Mouse (Mus musculus) retina, postnatal 7 days (tissue): Measurements from ENCODE around the gene F10.

Experiments used
- DNase-seq: peaks from one replicate; pipeline ENCODE4 v3.0.0-alpha.2; 2012; ENCODE audit warnings: low read depth, low spot score

F10 gene

DNA sequence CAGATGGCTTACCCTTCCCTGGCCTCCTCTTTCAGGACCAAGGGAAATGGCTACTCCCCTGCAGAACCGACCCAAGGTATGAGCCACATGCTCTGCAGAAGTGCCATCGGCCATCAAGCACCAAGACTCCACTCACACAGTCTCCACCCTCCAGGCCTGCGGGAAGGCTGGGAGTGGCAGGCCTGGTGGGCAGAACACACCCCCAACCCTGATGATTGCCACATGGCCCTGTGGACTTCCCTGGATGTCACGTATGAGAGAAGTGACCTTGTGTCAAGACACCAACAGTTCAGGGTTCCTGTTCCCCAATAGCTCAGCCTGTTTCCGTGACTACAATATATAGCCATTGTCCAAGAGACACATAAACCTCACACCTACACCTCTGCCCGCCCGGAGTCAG is at the start of gene F10:
Gene F10 (plus strand): TSS at position 294 of the 400 bp plus-strand sequence.
- no peak for DNase-seq

DNA sequence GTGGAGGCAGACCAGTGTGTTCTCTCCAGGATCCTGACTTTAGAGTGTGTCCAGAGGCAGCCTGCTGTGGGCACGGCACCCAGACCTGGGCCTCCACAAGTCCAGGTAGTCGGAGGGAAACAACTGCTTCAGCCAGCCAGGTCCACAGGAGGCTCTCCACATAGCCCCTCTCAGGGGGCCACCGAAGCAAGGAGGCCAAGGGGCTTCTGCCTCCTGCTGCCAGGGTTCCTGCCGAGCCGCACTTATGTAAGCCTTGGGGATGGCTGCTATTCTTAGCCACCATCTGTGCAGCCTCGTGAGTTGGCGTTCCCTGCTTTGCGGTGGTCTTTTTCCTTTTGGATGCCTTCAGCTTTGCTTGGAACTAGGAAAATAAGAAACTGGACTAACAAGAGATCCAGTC is 49.5 kb upstream of the F10 start:
- DNase-seq = no peak

DNA sequence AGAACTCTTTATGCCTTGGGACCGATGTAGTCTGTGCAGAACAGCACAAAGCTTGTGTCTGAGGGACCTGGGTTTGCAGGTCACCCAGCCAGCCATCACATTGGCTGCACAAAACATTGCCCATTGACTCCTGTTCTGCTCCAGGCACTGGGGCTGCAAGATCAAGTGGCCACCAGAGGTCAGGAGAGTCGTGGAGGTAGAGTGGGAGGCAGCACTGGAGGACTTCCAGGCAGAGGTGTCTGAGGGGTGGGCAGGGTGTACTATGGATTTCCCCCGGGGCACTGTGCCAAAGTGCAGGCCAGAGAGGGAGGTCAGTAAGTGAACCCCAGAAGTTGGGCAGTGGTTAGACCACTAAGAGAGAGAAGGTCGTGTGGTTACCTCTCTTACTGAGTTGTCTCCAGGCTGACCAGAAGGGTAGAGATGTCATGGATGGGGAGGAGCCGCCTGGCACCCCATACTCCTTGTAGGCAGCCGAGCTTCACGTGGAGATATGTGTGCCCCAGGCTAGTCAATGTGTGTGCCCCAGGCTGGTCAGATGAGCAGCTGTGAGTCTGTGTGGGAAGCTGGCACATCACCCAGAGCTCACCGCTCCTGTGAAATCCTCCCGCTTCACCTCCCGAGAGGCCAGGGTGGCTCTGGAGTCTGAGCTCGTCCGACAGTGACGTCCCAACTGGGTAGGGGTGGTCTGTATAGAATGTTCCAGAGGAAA is 48.2 kb upstream of the F10 start:
- no peak for DNase-seq

DNA sequence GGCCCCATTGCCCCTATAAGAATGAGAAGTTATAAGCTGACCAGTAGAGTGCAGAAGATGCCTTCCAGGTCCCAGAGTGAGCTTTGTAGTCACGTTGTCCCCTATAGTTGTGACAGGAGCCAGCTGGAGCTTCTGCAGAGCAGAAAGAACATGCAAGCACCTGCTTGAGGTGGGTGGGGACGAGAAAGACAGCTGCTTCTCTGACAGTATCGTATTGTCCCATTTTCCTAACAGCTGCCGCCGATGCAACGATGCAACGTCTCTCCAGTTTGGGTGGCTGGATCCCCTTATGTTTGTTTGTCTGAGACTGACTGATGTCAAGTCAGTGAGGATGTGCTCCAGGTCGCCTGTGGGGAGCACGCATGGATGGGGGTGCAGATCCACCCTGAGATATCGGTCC is 45.7 kb upstream of the F10 start:
- no peak for DNase-seq

DNA sequence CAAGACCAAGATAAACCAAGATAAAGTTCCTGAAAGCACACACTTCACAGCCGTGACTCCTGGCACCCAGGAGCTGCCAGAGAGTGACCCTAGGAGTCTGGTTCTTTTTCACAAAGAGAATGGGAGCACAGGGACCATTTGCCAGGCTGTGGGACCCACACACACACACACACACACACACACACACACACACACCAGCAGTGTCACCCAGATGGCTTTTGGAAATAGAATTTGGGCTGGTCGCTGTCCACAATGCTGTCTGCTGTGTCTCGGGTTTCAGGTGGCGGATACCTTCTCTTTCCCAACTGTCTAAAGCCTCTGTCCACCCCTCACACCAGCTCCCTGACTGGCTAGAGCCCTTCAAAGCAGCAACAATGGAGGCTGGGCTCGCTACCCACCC is 42.6 kb upstream of the F10 start:
- no peak for DNase-seq

DNA sequence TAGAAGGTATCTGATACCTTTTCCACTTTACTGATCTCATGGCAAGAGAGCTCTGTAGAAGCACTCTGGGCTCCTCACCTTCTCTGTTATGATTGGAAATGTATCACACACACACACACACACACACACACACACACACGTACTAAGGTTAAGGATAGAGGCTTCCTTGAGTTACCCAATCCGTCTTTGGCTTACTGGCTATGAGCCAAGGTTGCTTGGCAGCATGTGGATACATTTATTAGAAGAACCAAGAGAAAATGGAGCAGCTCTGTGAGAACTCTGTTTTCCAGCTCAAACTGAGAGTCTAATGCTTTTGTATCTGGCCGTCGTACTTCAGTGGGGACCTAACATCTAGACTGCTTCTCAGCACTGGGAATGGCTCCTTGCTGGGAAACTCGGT is 41.6 kb upstream of the F10 start:
- DNase-seq = no peak

DNA sequence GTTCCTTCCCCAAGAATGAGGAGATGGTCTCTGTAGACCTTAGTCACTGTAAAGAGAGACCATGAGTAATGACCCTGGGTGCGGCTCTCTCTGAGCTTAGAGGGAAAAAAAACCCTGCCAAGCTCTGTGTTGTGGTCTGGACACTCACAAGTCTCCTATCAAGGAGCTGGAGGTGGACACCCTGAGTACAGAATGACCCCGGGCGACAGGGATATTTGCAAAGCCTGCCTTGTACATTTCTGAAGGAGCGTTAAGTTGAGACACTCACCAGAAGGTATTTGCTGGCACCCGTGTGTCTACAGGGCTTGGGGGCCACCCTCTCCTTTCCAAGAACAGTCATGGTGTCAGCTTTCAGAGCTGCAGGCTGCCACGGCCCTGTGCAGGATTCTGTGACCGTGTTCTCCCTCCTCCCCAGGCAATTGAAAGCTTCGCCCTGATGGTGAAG is 40.3 kb upstream of the F10 start:
- DNase-seq = no peak

DNA sequence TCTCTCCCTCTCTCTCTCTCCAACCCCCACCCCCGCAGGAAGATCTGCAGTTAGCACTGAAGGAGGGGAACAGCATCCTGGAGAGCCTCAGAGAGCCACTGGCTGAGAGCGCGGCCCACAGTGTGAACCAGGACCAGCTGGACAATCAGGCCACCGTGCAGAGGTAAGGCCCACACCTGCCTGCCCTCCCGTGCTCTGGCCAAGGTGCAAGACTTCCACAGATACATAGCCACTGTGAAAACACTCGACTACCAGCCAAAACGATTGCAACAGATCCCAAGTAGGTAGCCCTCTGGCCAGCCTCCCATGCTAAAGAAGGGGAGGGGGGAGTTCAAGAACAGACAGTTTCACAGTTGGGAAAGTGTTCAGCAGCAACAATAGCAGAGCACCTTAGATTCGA is 38.8 kb upstream of the F10 start:
- no peak for DNase-seq

DNA sequence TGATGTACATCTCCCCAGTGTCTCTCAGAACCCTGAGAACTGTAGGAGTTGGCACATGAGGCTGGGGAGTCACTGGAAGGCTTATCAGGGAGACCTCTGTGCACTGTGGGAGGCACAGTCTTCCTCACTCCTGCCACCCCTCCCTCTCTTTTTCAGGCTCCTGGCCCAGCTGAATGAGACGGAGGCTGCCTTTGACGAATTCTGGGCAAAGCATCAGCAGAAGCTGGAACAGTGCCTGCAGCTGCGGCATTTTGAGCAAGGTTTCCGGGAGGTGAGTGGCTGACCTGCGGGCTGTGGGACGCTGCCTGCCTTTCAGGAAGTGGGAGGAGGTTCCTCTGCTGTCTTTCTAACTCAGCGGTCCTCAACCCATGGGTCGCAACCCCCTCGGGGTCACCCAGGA is 37.3 kb upstream of the F10 start:
- DNase-seq = no peak

DNA sequence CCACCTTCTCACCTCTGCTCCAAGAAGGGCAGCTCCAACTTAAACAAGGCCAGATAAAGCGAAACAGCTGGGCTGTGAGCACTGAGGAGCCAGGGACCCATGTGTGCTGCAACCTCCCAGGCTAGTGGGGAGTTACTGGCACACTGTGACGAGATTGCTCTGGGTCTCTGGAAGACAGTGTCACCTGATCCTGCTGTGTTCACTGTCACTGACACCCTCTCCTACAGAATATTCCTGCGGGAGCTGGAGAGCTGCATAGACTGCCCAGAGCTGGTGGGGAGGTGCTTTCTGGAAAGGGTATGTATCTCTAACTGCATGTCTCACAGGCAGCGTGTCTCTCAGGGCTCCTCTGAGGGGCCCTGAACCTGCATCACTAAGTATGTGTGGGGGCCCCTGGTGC is 29.6 kb upstream of the F10 start:
- DNase-seq = no peak

DNA sequence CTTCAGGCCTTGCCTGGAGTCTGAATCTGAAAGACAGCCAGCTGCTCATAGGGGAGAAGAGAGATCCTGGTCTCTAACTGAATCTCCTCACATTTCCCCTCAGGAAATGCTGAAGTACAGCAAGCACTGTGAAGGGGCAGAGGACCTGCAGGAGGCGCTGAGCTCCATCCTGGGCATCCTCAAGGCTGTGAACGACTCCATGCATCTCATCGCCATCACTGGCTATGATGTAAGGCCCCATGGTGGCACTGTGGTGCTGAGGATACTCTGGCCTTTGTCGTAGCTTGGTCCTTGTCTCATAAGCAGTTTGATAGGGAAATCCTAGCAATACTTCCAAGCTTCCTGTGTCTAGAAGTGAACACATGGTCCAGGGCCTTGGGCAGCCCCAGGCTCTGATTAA is 26.8 kb upstream of the F10 start:
- no peak for DNase-seq

DNA sequence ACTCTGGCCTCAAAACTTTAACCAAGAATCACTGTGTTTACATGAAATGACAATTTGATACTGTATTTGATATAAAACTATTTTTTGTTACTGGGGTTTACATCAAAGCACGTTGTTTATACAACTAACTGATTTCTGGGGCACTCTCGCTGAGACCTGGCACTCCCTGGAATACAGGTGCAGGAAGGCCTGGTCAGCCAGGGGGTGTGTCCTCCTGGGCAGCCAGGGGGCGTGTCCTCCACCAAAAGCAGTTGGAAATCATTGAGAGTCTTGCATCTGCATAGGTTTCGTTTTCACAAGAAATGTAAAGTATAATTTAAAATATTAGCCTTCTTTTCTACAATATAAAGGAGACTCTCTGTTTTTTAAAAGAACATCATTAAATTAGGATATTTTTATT is 17.5 kb upstream of the F10 start:
- no peak for DNase-seq

DNA sequence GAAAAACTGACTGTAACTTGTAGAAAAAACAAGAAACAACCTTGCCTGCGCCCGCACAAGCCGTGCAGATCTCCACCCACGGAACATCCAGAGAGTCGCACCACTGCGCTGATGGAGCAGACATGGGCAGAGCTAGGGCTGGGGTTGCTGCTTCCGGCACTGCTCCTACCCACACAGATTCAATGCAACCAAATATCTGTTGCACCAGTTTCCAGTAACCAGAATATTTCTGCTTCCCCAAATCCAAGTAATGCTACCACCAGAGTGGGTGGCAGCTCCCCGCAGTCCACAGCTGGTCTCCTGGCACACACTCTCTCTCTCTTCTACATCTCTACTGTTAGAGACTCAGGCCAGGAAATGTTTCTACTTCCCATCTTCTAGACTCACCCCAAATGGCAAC is 15.3 kb upstream of the F10 start:
- DNase-seq = no peak

DNA sequence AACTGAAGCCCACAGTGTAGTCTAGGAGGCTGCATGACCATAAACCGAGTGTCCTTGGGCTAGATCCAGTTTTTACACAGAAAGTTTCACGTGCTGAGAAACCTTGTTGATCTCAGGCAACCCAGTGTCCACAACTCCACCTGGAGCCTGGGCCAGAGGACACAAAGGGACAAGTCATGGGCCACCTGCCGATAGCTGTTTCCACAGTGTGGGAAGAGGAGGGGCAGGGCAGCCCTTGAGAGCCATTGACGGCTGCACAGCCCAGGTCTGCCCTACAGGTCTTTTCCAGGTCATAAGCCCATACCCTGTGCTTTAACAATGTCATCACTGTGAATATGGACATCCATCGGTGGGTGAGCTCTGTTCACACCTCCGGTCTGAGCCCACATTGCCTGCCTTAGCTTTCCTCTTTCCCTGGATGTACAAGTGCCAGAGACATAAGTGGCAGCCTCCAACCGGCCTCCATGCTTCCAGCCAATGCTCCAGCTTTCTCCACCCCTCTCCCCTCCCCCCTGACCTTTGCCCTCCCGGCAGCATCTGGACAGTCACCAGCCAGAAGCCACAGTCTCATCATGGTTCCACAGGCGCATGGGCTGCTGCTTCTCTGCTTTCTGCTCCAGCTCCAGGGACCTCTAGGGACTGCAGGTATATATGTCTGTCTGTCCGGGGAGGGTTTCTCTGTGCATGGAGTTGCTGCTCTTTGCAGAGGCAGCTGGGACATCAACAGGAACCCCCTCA is 11.5 kb upstream of the F10 start, which contains the start of gene F7:
Gene F7 (plus strand): TSS at position 548 of the 738 bp plus-strand sequence.
- no peak for DNase-seq

DNA sequence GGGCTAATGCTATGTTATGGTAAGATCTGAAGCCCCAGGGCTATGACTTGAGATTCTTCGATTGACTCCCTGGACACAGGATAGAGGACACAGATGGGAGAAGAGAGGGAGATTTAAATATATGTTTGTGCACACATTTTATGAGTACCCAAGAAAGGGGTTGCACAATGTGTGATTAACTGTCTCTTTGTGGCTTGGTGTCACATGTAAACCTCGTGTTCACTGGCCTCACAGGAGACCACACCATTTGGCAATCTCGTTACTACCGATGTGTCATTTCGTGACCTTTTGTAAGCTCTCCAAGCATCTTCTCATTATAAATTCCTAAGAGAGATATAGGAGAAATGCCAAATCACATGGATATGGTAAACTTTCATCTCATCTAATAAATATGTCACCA is 9.5 kb upstream of the F10 start:
- no peak for DNase-seq

DNA sequence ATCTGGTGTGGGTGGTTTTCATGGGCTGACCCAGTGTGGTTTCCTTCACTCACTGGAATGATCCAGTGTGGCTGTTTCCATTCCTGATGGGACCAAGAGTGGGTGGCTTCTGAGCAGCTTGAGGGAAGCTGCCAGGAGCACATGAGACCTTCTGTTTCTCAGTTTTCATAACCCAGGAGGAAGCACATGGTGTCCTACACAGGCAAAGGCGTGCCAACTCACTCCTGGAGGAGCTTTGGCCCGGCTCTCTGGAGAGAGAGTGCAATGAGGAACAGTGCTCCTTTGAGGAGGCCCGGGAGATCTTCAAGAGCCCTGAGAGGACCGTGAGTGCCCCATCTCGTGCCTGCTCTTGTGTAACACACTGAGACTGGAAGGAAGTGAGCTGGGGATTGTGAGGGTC is 8.6 kb upstream of the F10 start:
- DNase-seq = no peak

DNA sequence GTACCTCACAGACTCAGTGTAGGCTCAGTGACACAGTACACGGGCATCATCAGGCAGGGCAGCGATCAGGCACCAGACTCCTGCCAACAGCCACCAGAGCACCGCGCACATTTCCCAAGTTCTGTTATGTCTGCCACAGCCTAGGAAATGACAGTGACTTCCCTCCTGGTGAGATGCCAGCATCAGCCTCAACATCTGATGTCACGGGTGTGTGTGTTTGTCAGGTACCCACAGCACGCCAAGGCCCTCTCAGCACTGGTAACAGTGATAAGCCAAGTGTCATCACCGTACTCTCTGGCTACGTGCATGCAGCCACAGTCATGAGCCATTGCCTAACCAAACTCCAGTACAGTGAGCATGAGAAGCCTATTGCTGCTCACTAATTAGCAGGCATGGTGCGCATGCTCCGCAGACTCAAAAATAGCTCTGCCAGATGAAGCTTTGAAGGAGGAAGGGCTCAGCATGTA is 729 bp upstream of the F10 start:
- DNase-seq = no peak

DNA sequence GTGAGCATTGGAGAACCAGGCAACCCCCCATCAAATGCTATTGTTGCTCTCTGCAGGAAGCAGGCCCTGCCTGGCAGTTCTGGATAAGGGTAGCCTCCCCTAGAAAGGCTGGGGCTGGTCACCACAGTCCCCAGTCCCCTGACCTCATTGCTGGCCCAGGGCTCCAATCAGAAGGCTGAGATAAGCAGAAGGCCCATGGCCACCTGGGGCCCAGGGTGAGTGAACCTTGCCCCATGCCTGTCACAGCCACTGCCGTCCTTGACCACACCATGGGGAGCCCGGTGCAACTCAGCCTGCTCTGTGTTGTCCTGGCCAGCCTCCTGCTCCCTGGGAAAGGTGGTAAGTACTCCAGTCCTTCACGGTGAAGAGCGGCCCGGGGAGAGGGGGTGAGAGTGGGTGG is 461 bp downstream of the F10 start:
- no peak for DNase-seq

DNA sequence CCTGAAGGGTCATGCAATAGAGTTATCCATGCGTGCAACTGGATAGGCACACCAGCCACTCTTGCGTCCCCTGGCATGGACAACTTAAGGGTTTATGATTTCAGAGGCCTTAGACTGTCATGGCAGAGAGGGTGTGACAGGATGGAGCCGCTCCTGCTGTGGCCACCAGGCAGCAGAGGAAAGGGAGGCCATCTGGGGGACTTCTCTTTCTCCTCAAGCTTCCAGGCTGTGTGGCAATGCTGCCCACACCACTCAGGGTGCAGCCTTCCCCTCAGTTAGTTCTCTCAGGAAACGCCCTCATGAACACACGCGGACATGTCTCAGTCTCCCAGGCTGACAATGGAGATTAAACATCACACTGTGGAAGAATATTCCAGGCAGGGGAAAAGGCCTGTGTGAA is 1.9 kb downstream of the F10 start:
- no peak for DNase-seq

DNA sequence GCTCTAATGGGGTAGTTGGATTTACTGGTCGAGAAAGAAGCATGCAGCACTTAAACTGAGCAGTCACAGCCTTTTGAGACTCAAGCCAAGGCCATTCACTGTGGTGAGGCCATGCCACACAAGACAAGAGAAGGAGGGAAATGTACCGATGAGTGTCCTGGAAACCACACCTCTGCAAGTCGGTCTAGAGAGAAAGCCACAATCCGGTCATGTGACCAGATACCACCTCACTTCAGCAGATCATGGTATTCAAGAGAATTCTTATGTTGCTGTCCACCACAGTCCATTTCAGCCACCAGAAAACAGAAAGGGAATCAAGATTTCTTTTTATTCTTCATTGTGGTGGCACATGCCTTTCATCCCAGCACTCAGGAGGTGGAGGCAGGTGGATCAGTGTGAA is 4.4 kb downstream of the F10 start:
- DNase-seq = no peak

DNA sequence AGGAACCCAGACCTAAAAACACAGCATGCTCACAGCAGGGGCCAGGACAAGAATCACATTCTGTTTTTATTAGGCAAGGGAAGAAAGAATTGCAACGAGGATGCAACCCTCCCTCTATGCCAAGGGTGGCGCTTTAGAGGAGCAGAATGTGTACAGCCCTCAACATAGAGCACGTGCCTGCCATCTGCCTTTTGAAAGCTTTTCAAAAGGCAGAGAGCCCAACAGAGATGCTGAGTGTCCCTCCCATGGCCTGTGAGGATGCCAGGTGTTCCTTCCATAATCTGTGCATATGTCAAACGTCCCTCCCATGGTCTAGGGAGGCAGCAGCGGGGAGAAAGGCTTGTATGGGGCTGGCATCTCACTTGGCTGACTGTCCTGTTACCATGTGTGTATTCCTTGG is 10.5 kb downstream of the F10 start:
- no peak for DNase-seq

DNA sequence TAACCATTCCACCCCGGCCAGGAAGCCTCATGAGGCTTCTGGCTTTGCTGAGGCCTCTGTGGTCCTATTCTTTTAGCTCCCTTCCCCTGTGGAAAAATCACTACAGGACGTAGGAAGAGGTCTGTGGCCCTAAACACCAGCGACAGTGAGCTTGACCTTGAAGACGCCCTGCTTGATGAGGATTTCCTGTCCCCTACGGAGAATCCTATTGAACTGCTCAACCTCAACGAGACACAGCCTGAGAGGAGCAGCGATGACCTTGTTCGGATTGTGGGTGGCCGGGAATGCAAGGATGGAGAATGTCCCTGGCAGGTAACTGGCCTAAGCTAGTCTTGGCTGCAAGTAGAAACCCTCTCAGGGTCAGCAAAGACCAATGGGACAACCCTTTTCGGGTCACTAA is 13.4 kb downstream of the F10 start:
- no peak for DNase-seq

DNA sequence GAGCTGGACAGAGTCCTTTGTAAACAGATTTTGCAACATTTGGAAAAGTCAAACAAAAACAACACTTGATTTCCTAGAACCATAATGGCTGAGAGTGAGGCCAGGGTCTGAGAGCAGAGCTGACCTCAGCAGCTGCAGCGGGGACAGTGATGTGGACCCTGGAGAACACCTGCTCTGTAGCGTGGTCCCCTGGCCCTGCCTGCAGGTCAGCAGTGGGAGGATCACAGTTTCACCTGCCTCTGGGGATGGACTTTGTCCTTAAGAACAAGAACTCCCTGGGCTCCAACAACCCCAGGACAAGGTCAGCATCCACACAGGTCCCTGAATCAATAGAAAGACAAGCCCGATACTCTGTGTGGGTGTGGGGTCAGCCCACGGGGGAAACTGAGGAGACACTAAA is 20.2 kb downstream of the F10 start:
- no peak for DNase-seq
